Mouse (Mus musculus): Measurements from ENCODE around the gene Ncf2. TPM values are rescaled to one million over a fixed set of nuclear protein-coding genes. Genes with fewer than 3 reads are reported as not detected.

Ncf2 gene
- total RNA-seq, 2 experiments from 2014 or later, result 3.4 to 5.6 TPM

DNA sequence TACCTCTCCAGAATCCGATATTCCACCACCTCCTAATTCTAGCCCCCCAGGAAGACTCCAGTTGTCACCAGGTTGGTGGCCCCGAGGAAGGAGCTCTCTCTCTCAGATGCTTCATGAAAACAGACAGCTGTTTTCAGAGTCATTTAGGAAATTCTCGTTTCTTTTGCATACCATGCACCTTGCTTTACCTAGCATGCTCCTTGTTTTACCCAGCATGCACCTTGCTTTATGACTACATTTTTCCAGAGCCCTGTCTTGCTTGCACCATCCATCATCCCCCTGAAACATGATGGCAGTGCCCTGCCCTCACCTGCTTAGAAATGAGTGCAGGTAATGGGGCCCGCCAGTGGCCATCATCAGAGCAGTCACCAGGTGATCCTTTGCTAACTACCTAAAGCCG lies 31.6 kb downstream of the Ncf2 start:
- DNase-seq, result no peak

DNA sequence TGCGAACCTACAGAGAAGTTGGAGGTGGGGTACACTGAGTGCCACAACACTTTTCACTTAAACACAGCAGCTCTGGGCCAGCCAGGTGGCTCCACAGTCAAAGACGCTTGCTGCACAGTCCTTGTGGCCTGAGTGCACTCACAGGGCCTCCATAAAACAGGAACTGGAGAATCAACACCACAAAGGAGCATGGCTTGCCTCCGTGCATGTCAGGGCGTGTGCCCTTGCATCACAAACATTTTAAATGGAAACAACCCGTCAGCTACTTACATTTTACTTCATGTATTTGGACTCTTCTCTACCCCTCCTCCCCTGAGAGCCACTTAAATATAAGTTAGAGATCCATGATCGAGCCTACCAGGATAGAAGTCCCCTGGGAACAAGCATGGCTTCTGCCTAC lies 32.3 kb downstream of the Ncf2 start:
- no peak for DNase-seq

DNA sequence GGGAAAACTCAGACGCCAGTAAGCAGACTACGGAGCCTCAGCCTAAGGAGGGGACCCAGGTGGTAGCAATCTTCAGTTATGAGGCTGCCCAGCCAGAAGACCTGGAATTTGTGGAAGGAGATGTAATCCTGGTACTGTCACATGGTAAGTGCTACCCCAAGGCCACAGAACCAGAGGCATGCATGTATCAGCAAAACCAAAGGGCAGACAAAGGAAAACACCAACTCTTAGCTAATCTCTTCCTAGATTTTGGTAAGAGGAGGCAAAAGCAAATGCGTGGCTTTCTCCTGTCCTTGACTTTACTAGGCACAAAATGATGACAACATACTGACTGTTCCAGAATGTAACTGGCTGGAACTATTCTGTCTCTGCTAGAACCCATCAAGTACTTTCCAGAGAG lies 35.1 kb downstream of the Ncf2 start:
- no peak for DNase-seq

DNA sequence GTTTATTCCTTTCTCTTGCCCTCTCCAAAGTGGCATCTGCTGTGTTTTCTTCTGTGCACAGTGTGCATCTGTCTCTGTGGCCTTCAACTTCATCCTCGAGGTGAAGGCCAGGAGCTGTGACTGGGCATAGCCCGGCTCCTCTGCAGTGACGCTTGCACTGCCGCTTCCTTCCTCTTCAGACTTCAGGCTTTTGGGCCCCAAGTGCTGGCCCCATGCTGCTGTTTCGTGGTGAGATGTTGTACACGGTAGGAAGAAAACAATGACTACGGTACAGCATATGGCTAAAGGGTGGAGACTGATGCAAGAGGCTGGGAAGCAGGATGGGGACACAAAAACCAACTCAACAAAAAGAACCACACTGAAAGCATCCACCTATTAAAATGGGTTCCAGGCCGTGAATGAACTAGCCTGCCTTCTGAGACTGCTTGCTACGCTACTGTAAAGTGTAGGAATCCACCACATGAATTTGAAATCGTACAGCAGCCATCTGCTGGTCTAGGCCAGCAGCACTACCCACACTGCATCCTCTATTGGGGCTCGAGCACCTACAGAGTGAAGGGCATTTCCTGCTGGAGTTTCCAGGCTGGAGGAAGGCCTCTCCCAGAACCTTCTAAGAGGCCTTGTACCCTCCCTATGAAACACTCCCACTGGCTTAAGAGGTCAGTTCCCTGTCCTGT lies 38.2 kb downstream of the Ncf2 start:
- no peak for DNase-seq

DNA sequence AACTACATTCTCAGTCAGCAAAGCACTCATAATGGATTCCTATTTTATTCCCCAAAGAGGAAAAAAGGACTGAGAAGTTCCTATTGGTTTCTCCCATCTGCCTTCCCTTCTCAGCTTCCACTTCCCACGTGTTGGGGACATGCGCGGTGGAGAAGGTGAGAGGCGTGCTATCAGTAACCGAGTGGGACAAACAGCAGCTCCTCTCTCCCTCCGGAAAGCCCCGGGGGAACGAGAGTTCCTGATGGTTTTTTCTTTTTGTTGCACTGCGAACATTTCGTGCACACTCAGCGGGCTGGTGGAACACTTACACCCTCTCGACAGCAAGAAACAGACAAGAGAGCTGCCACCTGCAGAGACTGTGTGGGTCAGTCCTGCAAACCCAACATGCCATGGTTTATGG lies 38.8 kb downstream of the Ncf2 start:
- DNase-seq, result peak in 1 of 2 experiments; percentile 18

DNA sequence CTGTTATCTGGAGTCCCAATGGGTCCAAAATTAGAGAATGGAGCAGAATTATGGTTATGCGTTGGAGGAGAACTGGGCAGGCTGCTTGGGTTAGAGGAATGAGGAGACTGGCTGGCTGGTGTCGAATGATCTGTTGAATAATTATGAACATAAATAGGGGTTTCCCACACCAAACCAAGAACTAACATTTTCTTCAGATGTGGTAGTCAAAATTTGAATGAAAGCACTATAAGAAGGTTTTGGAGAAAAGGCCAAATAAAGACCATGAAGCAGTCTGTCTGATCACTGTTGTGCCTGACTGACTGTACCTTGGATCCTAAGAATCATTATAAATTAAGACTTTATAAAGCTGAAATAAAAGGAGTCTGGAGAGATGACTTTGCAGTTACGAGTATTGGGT lies 40.3 kb downstream of the Ncf2 start:
- DNase-seq, result no peak

DNA sequence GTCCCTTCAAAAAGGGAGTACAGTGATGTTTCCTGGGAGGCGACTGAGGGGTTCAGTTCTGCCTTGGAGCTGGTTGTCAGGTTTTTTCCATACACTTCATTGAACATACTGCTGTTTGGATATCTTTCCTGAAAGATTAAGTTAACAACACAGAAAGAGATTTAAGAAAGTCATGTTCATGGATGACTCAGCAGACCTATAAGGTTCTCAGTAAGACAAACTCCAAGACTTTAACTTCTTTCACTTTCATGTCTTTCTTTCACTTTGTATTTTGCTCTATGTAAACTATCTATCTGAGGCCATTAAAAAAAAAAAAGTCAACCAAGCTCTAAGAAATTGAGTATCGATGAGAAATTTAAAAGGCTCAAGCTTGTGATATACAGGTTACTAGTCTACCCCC lies 41.1 kb downstream of the Ncf2 start:
- no peak for DNase-seq

DNA sequence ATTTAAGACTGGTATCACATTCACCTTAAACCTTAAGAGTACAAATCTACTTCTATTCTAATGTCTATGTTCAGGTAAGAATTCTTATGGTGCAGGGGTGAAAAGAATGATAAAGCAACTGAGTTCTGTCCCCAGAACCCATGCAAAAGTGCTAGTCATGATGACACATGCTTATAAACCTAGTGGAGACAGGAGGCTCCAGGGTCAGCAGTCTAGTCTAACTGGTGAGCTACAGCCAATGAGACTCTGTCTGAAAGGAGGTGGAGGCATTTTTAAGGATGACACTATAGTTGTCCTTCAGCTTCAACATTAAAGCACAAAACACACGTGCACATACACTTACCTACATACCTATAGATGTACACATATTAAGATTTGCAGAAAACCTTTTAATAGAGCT lies 44.6 kb downstream of the Ncf2 start:
- DNase-seq, result no peak

DNA sequence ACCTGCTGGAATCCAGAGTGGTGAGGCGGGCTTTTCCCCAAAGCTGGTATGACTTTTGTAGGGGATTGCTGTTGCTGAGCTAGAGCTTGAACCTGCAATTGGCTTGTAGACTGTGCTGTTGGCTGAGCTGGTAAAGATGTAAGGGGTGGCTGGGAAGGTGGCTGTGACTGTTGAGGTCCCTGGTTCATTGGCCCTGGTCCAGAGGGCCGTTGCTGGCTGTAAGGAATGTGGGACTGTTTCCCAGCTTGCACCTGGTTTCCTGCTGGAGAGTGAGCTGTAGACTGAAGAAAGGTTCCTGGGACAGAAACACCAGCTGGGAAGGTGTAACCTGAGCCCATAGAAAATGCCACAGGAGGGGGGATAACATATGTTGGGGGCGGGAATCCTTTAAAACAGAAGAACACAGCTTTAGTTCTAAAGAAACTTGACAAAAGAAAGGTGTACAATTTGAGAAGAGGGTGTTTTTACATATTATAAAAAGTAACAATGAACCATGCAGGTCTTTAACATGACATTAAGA lies 45.3 kb downstream of the Ncf2 start:
- no peak for DNase-seq

DNA sequence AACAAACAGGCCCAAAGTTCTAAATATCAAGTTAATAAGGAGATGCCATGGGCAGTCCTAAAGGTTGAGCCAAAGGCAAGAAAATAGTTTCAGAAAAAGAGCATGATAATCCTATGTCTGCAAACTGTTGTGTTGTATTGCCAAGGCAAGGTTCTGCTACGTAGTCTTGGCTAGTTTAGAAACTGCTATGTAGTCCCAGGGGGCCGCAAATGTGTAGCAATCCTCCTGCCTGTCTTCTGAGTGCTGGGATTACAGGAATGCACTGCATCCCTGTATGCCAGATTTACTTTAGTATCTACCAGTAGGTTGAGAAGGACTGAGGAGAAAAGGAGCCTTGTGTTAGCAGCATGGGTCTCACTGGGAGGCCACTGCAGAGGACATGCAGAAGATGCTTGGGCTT lies 46.9 kb downstream of the Ncf2 start:
- peak in 1 of 2 experiments; percentile 30 for DNase-seq

DNA sequence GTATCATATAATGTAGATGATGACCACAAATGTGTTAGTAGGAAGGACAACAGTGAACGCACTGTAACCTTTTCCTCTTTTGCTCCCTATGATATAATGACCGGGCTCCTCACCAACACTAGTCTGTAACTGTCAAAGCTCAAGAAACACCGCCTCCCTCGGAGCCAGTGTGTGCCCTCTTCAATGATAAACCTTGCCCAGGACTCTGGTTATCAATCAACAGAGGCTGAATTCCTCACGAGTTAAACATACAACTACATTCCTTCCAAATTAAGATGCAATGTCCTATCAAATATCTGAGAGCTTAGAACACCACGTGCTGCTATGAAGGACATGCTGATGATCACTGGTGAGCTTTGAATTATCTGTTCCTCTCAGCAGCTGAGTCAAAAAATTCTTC lies 69.9 kb downstream of the Ncf2 start:
- no peak for DNase-seq

DNA sequence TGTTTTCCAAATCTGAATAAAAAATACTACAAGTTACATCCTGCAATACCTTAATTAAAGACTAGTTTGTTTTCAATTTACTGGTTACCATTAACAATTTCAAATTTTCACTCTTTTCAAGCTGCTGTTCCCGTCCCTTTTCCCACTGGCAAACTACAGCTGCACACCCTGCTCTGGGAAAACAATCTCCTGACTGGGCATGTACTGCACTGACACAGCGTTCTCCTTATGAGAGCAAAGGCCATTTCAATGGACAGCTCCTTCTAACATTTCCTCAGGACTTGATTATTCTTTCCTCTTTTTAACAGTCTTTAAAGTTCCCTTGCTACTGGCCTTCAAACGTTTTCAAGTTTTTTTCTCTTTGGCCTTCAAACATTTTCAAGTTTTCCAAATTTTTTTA lies 71.0 kb downstream of the Ncf2 start:
- DNase-seq, result peak in 1 of 2 experiments; percentile 6

Other genes starting within 250 kb of the Ncf2 start
- not detected for gene Apobec4, start 49.6 kb upstream of the Ncf2 start, total RNA-seq (2021)
- 10 to 100 TPM; 23.5 to 25.8 TPM for gene Rgl1, start 33.8 kb upstream of the Ncf2 start, total RNA-seq (2021)
- 10 to 100 TPM; 26.2 to 29.7 TPM for gene Arpc5, start 33.7 kb upstream of the Ncf2 start, total RNA-seq (2021)
- gene Smg7, start 102.5 kb downstream of the Ncf2 start, total RNA-seq (2021), result 10 to 100 TPM; 42.2 to 43.1 TPM
- gene Nmnat2, start 154.8 kb downstream of the Ncf2 start, total RNA-seq (2021), result under 1 TPM; 0.27 to 0.51 TPM

Data from heart, adult 18-20 months (tissue).